Comparison of ENCODE assay signal across 15 mouse cellular contexts in genomic region chr12:16737266-16737665, GRCm38 (mm10).
DNase-seq lines count a peak whose midpoint lies in the region.
"Had no signal": no experiment of that assay in that cellular context is flagged by ENCODE, and none has a peak within 500 bp of the region (broad histone marks: within the 10 kb centered on the region; RNA-seq: fewer than 3 reads in every experiment).

No protein-coding gene starts in this region.

- peak; percentile 62 for DNase-seq in heart, adult 11 months
- no peak for DNase-seq in heart, adult 9 months (ENCODE audit: low spot score in 2 of 2)
- DNase-seq in embryo, embryonic 10 days (ENCODE audit: low spot score) = peak; percentile 80
- peak; percentile 71 for DNase-seq in embryo, embryonic 9.5 days (ENCODE audit: extremely low spot score)
- peak; percentile 82 for DNase-seq in yolk sac, embryonic 10.5 days (ENCODE audit: low spot score)
- no peak for DNase-seq in frontal cortex, postnatal 25 days (ENCODE audit: low spot score in 2 of 2)
- no peak for DNase-seq in lung, postnatal 10 days
- DNase-seq: adrenal gland, adult 8-10 months; adrenal gland, postnatal 25 days; cerebellum, adult 11-12 months; cerebellum, adult 9-10 months; cerebellum, postnatal 14 days; forebrain, postnatal 0 days; gastrocnemius, postnatal 25 days; heart, adult 2 months had no signal

Comparison
In these comparisons a context has a peak if more than half of its experiments do, and no peak if none do; other contexts are left out.
1. DNase-seq: peak in heart, adult 11 months (single experiment), embryo, embryonic 10 days (single experiment), embryo, embryonic 9.5 days (single experiment) and yolk sac, embryonic 10.5 days (single experiment); none in heart, adult 9 months (0 of 2), frontal cortex, postnatal 25 days (0 of 2) and lung, postnatal 10 days (single experiment).